Mouse (Mus musculus) heart, embryonic 14.5 days (tissue): ENCODE measurements around the gene Sit1. TPM values are rescaled to one million over a fixed set of nuclear protein-coding genes. Genes with fewer than 3 reads are reported as not detected.
"Not testable (repeated sequence)": the region's sequence is repeated elsewhere in the genome, so short reads cannot be mapped to it uniquely, and the experiment has no call there.

ENCODE experiments used
- ATAC-seq: fragments of 200-750 bp; cut with Nextera tagmentation; 2 replicates; pipeline ENCODE4 v1.8.0; 2017; ENCODE audit warnings: low read depth, moderate TSS enrichment; ENCODE audit not compliant: insufficient number of reproducible peaks, insufficient read depth, low FRiP score
- H3K27ac ChIP-seq, 2 experiments: fragments of 200-500 bp in 1 of 2; fragments of 300-500 bp in 1 of 2; sonication (generic) in 1 of 2; replicated peaks in 1 of 2; 2 replicates each; pipeline ENCODE4 v1.5.1; 2012 to 2014; ENCODE audit warnings: low read depth in 2 of 2, low read length in 2 of 2, control low read depth in 1 of 2, mild to moderate bottlenecking in 1 of 2, mixed read lengths in 1 of 2; ENCODE audit not compliant: control insufficient read depth in 1 of 2, insufficient read depth in 1 of 2
- H3K27me3 ChIP-seq: fragments of 300-500 bp; sonication (generic); 2 replicates; pipeline ENCODE4 v1.6.1; 2014; ENCODE audit warnings: mild to moderate bottlenecking, low read length, control low read depth; ENCODE audit not compliant: control insufficient read depth, insufficient read depth
- H3K36me3 ChIP-seq: fragments of 300-500 bp; sonication (generic); 2 replicates; pipeline ENCODE4 v1.6.1; 2014; ENCODE audit warnings: mild to moderate bottlenecking, control low read depth, low read length, mixed read lengths; ENCODE audit not compliant: control insufficient read depth, insufficient read depth
- H3K4me1 ChIP-seq, 2 experiments: fragments of 200-500 bp in 1 of 2; fragments of 300-500 bp in 1 of 2; sonication (generic) in 1 of 2; 2 replicates each; pipeline ENCODE4 v1.6.1; 2012 to 2014; ENCODE audit warnings: low read length in 2 of 2, control low read depth in 1 of 2, mixed read lengths in 1 of 2; ENCODE audit not compliant: control insufficient read depth in 2 of 2, insufficient read depth in 2 of 2
- H3K4me2 ChIP-seq: fragments of 300-500 bp; sonication (generic); 2 replicates; pipeline ENCODE4 v1.6.1; 2014; ENCODE audit warnings: mild to moderate bottlenecking, low read length
- H3K4me3 ChIP-seq, 2 experiments: fragments of 200-500 bp in 1 of 2; fragments of 300-500 bp in 1 of 2; sonication (generic) in 1 of 2; 2 replicates each; pipeline ENCODE4 v1.5.1; 2012 to 2014; ENCODE audit warnings: low read length in 2 of 2, mild to moderate bottlenecking in 2 of 2, control low read depth in 1 of 2, low read depth in 1 of 2, moderate library complexity in 1 of 2; ENCODE audit not compliant: control insufficient read depth in 1 of 2, insufficient read depth in 1 of 2
- H3K9ac ChIP-seq: fragments of 300-500 bp; sonication (generic); 2 replicates; pipeline ENCODE4 v1.6.1; 2014; ENCODE audit warnings: mild to moderate bottlenecking, low read length
- H3K9me3 ChIP-seq: fragments of 300-500 bp; sonication (generic); 2 replicates; pipeline ENCODE4 v1.6.1; 2016; ENCODE audit warnings: low read length, control low read depth; ENCODE audit not compliant: control insufficient read depth
- WGBS: fragments of 180-500 bp; shearing (Covaris S2); extraction: QIAGEN DNeasy Blood & Tissue Kit; methylation state at CpG from one replicate; pipeline ENCODE4 v1.1.7; 2014; 5-methylcytosine and 5-hydroxymethylcytosine counted together
- polyA plus RNA-seq: library from polyadenylated mRNA; unstranded; fragments of >200 nt; fragmentation: Nextera tagmentation; extraction: Ambion mirVana; gene quantifications from 2 replicates; pipeline ENCODE4 v1.2.1, GENCODE M21; 2014

Sit1 gene
- polyA plus RNA-seq, 1 experiment from 2014 or later: not detected

GRCm38 (mm10) chr4:43492821-43493185, 9.3 kb upstream of the Sit1 start, which contains the start of gene Ccdc107:
Ccdc107 (plus strand) TSS chr4:43492900.
- H3K27ac ChIP-seq: peak within 1 kb of the TSS; percentile 79 to 90
- peak; percentile 94 for ATAC-seq
- H3K4me3 ChIP-seq: peak within 1 kb of the TSS; percentile 78 to 81
- peaks cover 13 to 32% of the 10 kb centered on the region in 2 experiments for H3K4me1 ChIP-seq
- H3K36me3 ChIP-seq: peaks cover 25% of the 10 kb centered on the region
- H3K9ac ChIP-seq: peak within 1 kb of the TSS; percentile 92
- H3K9me3 ChIP-seq: no peaks in the 10 kb centered on the region
- no peaks in the 10 kb centered on the region for H3K27me3 ChIP-seq
- H3K4me2 ChIP-seq: peak within 1 kb of the TSS; percentile 85
- under 1% methylated on average over 25 of the region's 25 CpGs for WGBS

DNA sequence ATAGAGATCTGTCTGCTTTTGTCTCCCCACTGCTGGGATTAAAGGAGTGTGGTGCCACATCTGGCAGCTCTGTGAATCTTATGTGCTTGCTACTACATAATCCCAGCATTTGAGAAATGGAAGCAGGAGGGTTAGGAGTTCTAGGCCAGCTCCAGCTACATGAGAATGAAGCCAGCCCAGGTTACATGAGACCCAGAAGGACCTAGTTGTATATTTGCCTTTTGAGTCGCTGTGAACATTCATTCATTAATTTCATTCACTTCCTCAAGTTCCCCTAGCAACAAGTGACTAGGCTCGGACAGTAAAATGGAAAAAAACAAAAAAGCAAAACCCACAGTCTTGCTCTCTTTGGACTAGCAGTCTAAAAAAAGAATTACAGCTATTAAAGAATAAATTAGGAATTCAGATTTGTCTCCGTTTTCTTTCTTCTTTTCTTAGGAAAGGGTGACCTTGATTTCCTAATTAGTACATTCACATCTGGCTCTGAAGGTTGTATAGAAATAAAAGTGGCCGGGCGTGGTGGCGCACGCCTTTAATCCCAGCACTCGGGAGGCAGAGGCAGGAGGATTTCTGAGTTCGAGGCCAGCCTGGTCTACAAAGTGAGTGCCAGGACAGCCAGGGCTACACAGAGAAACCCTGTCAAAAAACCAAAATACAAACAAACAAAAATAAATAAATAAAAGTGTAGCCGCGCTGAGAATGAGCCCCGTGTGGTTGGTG, 8.7 kb upstream of the Sit1 start:
- peaks cover 20% of the 10 kb centered on the region for H3K36me3 ChIP-seq
- peaks cover 8 to 27% of the 10 kb centered on the region in 2 experiments for H3K4me1 ChIP-seq
- peak overlapping the region; percentile 85 for H3K4me2 ChIP-seq
- H3K9ac ChIP-seq: no peak overlapping the region
- no peak for ATAC-seq
- no peaks in the 10 kb centered on the region for H3K27me3 ChIP-seq
- no peaks in the 10 kb centered on the region for H3K9me3 ChIP-seq
- 48% methylated on average over 12 of the region's 12 CpGs for WGBS
- H3K27ac ChIP-seq: peak overlapping the region; percentile 51 to 90; a peak in 3 of 4 replicates
- H3K4me3 ChIP-seq: peak overlapping the region; percentile 7 to 78; a peak in 3 of 4 replicates

- ATAC-seq: no peak
- Histone ChIP-seq H3K9ac (no peak overlapping the region), H3K9me3 (no peaks in the 10 kb centered on the region), H3K36me3 (peaks cover 5% of the 10 kb centered on the region), H3K27me3 (no peaks in the 10 kb centered on the region), H3K4me3 (no peak overlapping the region), H3K4me1 (peaks cover 5 to 18% of the 10 kb centered on the region in 2 experiments), H3K4me2 (no peak overlapping the region), H3K27ac (no peak overlapping the region)
- WGBS: 70% methylated on average over 5 of the region's 5 CpGs
Measured at GRCm38 (mm10) chr4:43490801-43491200, 7.3 kb upstream of the Sit1 start.

DNA sequence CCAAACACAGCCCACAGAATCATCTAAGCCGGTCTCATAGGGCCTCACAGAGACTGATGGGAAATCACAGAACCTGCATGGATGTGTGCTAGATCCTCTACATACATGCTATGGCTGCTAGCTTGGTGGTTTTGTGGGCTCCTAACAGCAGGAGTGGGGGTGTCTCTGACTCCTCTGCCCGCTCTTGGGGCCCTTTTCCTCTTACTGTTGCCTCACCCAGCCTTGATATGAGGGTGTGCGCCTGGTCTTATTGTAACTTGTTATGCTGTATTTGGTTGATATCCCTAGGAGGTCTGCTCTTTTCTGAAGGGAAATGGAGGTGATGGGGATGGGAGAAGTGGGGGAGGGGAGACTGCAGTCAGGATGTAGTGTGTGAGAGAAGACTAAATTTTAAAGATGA, 6.1 kb upstream of the Sit1 start:
- H3K27ac ChIP-seq: no peak overlapping the region
- H3K4me1 ChIP-seq: peaks cover 0 to 8% of the 10 kb centered on the region in 2 experiments; a peak in 2 of 4 replicates
- no peaks in the 10 kb centered on the region for H3K36me3 ChIP-seq
- H3K9me3 ChIP-seq: no peaks in the 10 kb centered on the region
- H3K27me3 ChIP-seq: no peaks in the 10 kb centered on the region
- H3K4me3 ChIP-seq: no peak overlapping the region
- WGBS: 89% methylated on average over 3 of the region's 3 CpGs
- no peak for ATAC-seq
- no peak overlapping the region for H3K9ac ChIP-seq
- H3K4me2 ChIP-seq: no peak overlapping the region

- not testable (repeated sequence) for H3K9ac ChIP-seq
- 74% methylated on average over 5 of the region's 5 CpGs for WGBS
Measured at GRCm38 (mm10) chr4:43485666-43486065, 2.1 kb upstream of the Sit1 start.

DNA sequence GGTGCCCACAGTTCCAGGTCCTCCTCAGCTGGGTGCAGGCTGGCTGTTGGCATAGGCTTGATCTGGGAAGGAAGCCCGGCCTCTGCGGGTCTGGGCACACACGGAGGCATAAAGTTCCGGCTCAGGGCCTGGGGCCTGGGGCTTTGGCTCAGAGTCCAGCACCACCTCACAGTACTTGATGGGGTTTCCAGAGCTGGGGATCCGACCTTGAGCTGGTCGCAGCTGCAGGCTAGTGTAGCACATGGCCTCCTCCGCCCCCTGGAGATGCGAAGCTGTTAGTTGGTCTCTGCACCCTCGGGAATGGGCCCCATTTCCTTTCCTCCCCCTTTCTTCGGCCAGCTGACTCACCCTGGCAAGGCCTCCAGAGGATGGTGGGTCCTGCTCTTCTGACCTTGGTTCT, 943 bp downstream of the Sit1 start:
- peaks cover 4 to 6% of the 10 kb centered on the region in 2 experiments; a peak in 1 of 4 replicates for H3K4me1 ChIP-seq
- no peak overlapping the region for H3K4me3 ChIP-seq
- H3K9me3 ChIP-seq: no peaks in the 10 kb centered on the region
- H3K27ac ChIP-seq: no peak overlapping the region
- WGBS: 72% methylated on average over 10 of the region's 10 CpGs
- no peaks in the 10 kb centered on the region for H3K36me3 ChIP-seq
- H3K9ac ChIP-seq: no peak overlapping the region
- ATAC-seq: no peak
- no peaks in the 10 kb centered on the region for H3K27me3 ChIP-seq
- no peak overlapping the region for H3K4me2 ChIP-seq

More at GRCm38 (mm10) chr4:43485666-43486065, 2.1 kb upstream of the Sit1 start:
- H3K9me3 ChIP-seq, H3K4me2 ChIP-seq, H3K4me1 ChIP-seq, H3K27ac ChIP-seq, ATAC-seq, H3K4me3 ChIP-seq, H3K36me3 ChIP-seq, H3K27me3 ChIP-seq: not testable (repeated sequence)

DNA sequence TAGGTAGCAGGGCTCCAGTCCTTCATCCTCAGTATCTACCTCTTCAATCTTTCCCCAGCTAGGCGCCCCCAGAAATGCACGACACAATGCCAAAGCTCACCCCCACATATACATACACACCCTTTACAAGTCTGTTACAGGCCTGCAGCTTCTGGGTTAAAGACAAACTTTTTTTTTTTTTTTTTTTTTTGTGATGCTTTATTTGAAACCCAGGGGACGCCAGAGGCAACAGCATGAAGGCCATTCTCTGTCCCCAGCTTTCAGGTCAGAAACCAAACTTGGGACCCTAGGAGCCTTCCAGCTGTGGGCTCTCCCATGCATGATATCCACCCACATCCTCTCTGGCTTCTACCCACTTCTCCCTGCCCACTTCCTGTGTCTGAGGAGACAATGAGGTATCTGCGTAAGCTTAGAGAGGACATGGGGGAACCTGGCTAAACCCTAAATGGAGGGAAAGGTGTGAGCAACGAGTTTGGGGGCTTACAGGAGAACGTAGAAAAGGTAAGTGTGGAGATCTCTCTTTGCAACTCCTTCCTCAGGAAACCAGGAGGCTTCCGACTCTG, 1.6 kb downstream of the Sit1 start:
- no peak overlapping the region for H3K4me3 ChIP-seq

More for the DNA sequence above, 1.6 kb downstream of the Sit1 start:
- Histone ChIP-seq H3K36me3 (no peaks in the 10 kb centered on the region), H3K27ac (no peak overlapping the region), H3K9me3 (no peaks in the 10 kb centered on the region), H3K9ac (no peak overlapping the region), H3K4me2 (no peak overlapping the region), H3K4me1 (peaks cover 4 to 6% of the 10 kb centered on the region in 2 experiments; a peak in 1 of 4 replicates), H3K27me3 (no peaks in the 10 kb centered on the region)
- 67% methylated on average over 7 of the region's 7 CpGs for WGBS
- no peak for ATAC-seq
